Mouse (Mus musculus): ENCODE data around the gene Slc27a5. TPM values are rescaled to one million over a fixed set of nuclear protein-coding genes. Genes with fewer than 3 reads are reported as not detected.

Gene Slc27a5
- polyA plus RNA-seq, 1 experiment = 0.89 TPM

DNA sequence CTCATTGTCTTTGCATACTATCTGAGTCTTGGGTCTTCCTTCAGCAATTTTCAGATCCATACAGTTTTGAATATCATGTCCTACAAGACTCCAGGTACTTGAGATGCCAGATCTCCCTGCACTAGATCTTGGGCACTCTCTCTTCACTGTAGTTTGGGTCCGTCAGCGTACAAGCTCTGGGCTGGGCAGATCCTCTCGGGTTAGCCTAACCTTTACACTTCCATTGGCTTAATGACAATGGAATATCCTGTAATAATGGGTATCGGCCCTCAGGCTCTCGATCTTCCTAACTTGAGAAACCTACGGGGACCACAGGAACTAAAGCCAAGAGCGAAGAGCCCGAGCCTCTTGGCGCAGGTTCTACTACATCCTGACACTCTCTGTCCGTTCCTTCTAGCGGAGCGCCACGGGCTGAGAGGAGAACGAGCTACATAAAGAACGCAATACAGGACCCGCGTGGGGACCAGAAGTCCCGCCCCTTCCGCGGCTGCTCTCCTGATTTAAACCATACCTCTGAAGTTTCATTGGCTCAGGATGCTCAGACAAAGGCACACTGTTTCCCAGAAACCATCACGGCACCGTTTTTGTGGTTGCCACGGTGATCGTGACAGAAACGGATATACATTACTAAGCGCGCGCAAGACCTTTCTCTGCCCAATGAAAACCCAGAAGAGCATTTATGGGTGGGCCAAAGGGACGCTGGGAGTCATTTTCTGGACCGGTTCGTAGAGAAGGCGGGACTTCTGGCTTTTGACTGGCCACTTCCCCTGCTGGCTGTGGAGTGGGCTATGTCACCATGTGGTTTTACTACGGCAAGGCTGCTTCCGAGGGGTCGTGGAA lies 48.7 kb downstream of the Slc27a5 start:
- DNase-seq = peak; percentile 94
- Histone ChIP-seq H3K27ac (ENCODE audit: control insufficient read depth, insufficient read depth, low read length) (peak overlapping the region; percentile 33), H3K27me3 (ENCODE audit: control insufficient read depth, insufficient read depth, low read length) (no peaks in the 10 kb centered on the region), H3K4me3 (ENCODE audit: control insufficient read depth, insufficient read depth, low read length) (peak overlapping the region; percentile 69), H3K36me3 (ENCODE audit: control insufficient read depth, insufficient read depth, low read length) (no peaks in the 10 kb centered on the region), H3K4me1 (replicated peaks; ENCODE audit: control insufficient read depth, insufficient read depth, low read length) (peaks cover 8% of the 10 kb centered on the region)
- WGBS = 8% methylated on average over 35 of the region's 35 CpGs
- TF ChIP-seq POLR2A (IDR thresholded peaks at IDR 0.05; ENCODE audit: control insufficient read depth, extremely low read depth, insufficient read depth, low read length, poor library complexity) (peak; percentile 80), CTCF (IDR thresholded peaks at IDR 0.05; ENCODE audit: borderline replicate concordance, control insufficient read depth, extremely low read depth, insufficient read depth, low read length, poor library complexity) (no peak)

DNA sequence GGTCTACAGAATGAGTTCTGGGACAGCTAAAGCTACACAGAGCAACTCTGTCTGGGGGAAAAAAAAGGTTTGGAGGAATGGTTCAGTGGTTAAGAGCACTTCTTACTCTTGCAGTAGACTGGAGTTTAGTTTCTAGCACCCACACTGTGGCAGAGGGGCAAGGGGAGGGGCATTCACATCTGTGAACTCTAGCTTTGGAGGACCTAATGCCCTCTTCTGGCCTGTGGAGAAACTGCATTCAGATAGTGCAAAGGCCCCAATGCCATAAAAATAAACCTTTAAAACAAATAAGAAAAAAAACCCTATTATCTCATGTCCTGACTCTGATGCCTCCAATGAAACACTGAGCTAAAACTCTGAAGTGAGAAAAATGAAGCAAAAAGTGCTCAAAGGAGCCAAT lies 54.5 kb downstream of the Slc27a5 start:
- Histone ChIP-seq H3K4me1 (replicated peaks; ENCODE audit: control insufficient read depth, insufficient read depth, low read length) (no peaks in the 10 kb centered on the region), H3K27ac (ENCODE audit: control insufficient read depth, insufficient read depth, low read length) (no peak overlapping the region), H3K36me3 (ENCODE audit: control insufficient read depth, insufficient read depth, low read length) (no peaks in the 10 kb centered on the region), H3K4me3 (ENCODE audit: control insufficient read depth, insufficient read depth, low read length) (no peak overlapping the region), H3K27me3 (ENCODE audit: control insufficient read depth, insufficient read depth, low read length) (no peaks in the 10 kb centered on the region)
- DNase-seq = peak; percentile 44
- TF ChIP-seq POLR2A (IDR thresholded peaks at IDR 0.05; ENCODE audit: control insufficient read depth, extremely low read depth, insufficient read depth, low read length, poor library complexity) = no peak
- no peak for TF ChIP-seq CTCF (IDR thresholded peaks at IDR 0.05; ENCODE audit: borderline replicate concordance, control insufficient read depth, extremely low read depth, insufficient read depth, low read length, poor library complexity)

DNA sequence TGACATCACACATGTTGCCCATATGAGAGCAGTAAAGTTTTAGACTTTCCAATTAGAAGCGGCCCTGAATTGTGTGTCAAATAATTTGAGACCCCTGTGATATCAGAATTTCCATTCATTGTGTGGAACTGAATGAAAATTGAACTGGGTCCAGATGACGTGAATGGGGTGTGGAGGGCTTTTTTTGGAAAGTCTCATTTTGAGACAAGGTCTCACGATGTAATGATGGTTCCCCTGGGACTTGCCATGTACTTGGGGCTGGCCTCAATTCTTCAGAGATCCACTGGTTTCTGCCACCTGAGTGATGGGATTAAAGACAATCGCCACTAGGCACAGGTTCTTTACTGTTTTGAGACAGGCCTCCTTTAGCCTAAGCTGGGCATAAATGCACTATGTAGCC lies 57.4 kb downstream of the Slc27a5 start:
- WGBS = 88% methylated on average over 4 of the region's 4 CpGs
- DNase-seq = no peak
- no peak overlapping the region for H3K4me3 ChIP-seq (ENCODE audit: control insufficient read depth, insufficient read depth, low read length)
- H3K36me3 ChIP-seq (ENCODE audit: control insufficient read depth, insufficient read depth, low read length) = no peaks in the 10 kb centered on the region
- H3K4me1 ChIP-seq (replicated peaks; ENCODE audit: control insufficient read depth, insufficient read depth, low read length) = no peaks in the 10 kb centered on the region
- TF ChIP-seq CTCF (IDR thresholded peaks at IDR 0.05; ENCODE audit: borderline replicate concordance, control insufficient read depth, extremely low read depth, insufficient read depth, low read length, poor library complexity) (no peak), POLR2A (IDR thresholded peaks at IDR 0.05; ENCODE audit: control insufficient read depth, extremely low read depth, insufficient read depth, low read length, poor library complexity) (no peak)
- H3K27ac ChIP-seq (ENCODE audit: control insufficient read depth, insufficient read depth, low read length) = no peak overlapping the region
- H3K27me3 ChIP-seq (ENCODE audit: control insufficient read depth, insufficient read depth, low read length) = no peaks in the 10 kb centered on the region

Other genes with a start within 250 kb of the Slc27a5 start
- 2.7 and 2.9 TPM in 2 replicates for gene Zscan18, start 194.6 kb downstream of the Slc27a5 start, polyA plus RNA-seq (2012; rRNA removed)
- 4.1 and 4.2 TPM in 2 replicates for gene Zfp329, start 179.3 kb downstream of the Slc27a5 start, polyA plus RNA-seq (2012; rRNA removed)
- 16.9 and 17.6 TPM in 2 replicates for gene Zfp110, start 163.4 kb downstream of the Slc27a5 start, polyA plus RNA-seq (2012; rRNA removed)
- gene Zfp128, start 117.0 kb downstream of the Slc27a5 start, polyA plus RNA-seq (2012; rRNA removed) = 1.7 and 2.2 TPM in 2 replicates
- gene Zscan22, start 100.4 kb downstream of the Slc27a5 start, polyA plus RNA-seq (2012; rRNA removed) = 14.3 and 14.9 TPM in 2 replicates
- gene Rps5, start 75.9 kb downstream of the Slc27a5 start, polyA plus RNA-seq (2012; rRNA removed) = 2,545 and 2,907 TPM in 2 replicates
- 1.0 and 1.8 TPM in 2 replicates for gene Rnf225, start 70.8 kb downstream of the Slc27a5 start, polyA plus RNA-seq (2012; rRNA removed)
- gene Zfp324, start 32.4 kb downstream of the Slc27a5 start, polyA plus RNA-seq (2012; rRNA removed) = 8.7 and 9.3 TPM in 2 replicates
- gene Zfp446, start 20.3 kb downstream of the Slc27a5 start, polyA plus RNA-seq (2012; rRNA removed) = 10.8 and 11.4 TPM in 2 replicates
- gene Trim28, start 922 bp upstream of the Slc27a5 start, polyA plus RNA-seq (2012; rRNA removed) = 902 and 905 TPM in 2 replicates
- 78.8 and 127 TPM in 2 replicates for gene Zbtb45, start 11.8 kb upstream of the Slc27a5 start, polyA plus RNA-seq (2012; rRNA removed)
- 65.6 and 65.7 TPM in 2 replicates for gene Chmp2a, start 36.6 kb upstream of the Slc27a5 start, polyA plus RNA-seq (2012; rRNA removed)
- 236 and 244 TPM in 2 replicates for gene Ube2m, start 40.1 kb upstream of the Slc27a5 start, polyA plus RNA-seq (2012; rRNA removed)
- gene Mzf1, start 56.6 kb upstream of the Slc27a5 start, polyA plus RNA-seq (2012; rRNA removed) = 3.5 and 4.5 TPM in 2 replicates
- gene Vmn1r85, start 97.0 kb upstream of the Slc27a5 start, polyA plus RNA-seq (2012; rRNA removed) = not detected in 2 replicates
- not detected in 2 replicates for gene Vmn1r86, start 121.7 kb upstream of the Slc27a5 start, polyA plus RNA-seq (2012; rRNA removed)
- not detected in 2 replicates for gene Vmn1r87, start 142.0 kb upstream of the Slc27a5 start, polyA plus RNA-seq (2012; rRNA removed)
- not detected in 2 replicates for gene Vmn1r88, start 161.4 kb upstream of the Slc27a5 start, polyA plus RNA-seq (2012; rRNA removed)
- not detected in 2 replicates for gene Vmn1r89, start 214.8 kb upstream of the Slc27a5 start, polyA plus RNA-seq (2012; rRNA removed)